Mouse (Mus musculus) liver, embryonic 18 days (tissue): ENCODE results near the gene Agbl3. TPM values are rescaled to one million over a fixed set of nuclear protein-coding genes. Genes with fewer than 3 reads are reported as not detected.

ENCODE experiments used
- polyA plus RNA-seq: library from polyadenylated mRNA; depleted of rRNA; stranded (reverse); fragments of >200 nt; gene quantifications from 2 replicates; pipeline ENCODE4 v1.2.3, GENCODE M21; 2012; rRNA removed

Gene Agbl3
- polyA plus RNA-seq = 2.7 and 2.8 TPM in 2 replicates

GRCm38 (mm10) chr6:34780231-34780942 is at the start of gene Agbl3:
Agbl3 (plus strand) TSS chr6:34780432.

GRCm38 (mm10) chr6:34862791-34863403 is 82.7 kb downstream of the Agbl3 start, which contains the start of gene Tmem140:
Tmem140 (plus strand) TSS chr6:34863146.

GRCm38 (mm10) chr6:34877509-34878321 is 97.5 kb downstream of the Agbl3 start, which contains the start of gene Cyren:
Cyren (minus strand) TSS chr6:34878060.

Other genes with a start within 250 kb of the Agbl3 start
- 57.6 and 60.7 TPM in 2 replicates for gene Cald1, start 181.9 kb upstream of the Agbl3 start, polyA plus RNA-seq
- gene Tmem140, start 82.7 kb downstream of the Agbl3 start, polyA plus RNA-seq = 8.6 and 11.4 TPM in 2 replicates
- gene Cyren, start 97.6 kb downstream of the Agbl3 start, polyA plus RNA-seq = 4.4 and 5.3 TPM in 2 replicates
- gene Wdr91, start 130.4 kb downstream of the Agbl3 start, polyA plus RNA-seq = 10.0 and 11.6 TPM in 2 replicates
- gene Stra8, start 139.7 kb downstream of the Agbl3 start, polyA plus RNA-seq = not detected in 2 replicates
- 0.10 and 0.11 TPM in 2 replicates for gene Slc23a4, start 208.0 kb downstream of the Agbl3 start, polyA plus RNA-seq